Mouse (Mus musculus) forebrain, embryonic 12.5 days (tissue): ENCODE measurements around the gene Zscan2. TPM values are rescaled to one million over a fixed set of nuclear protein-coding genes. Genes with fewer than 3 reads are reported as not detected.

Source experiments
- ATAC-seq: fragments of 200-750 bp; cut with Nextera tagmentation; 2 replicates; pipeline ENCODE4 v1.8.0; 2017; ENCODE audit warnings: moderate TSS enrichment; ENCODE audit not compliant: low FRiP score
- H3K27ac ChIP-seq: fragments of 300-500 bp; sonication (generic); 2 replicates; pipeline ENCODE4 v1.5.1; 2016; ENCODE audit warnings: mild to moderate bottlenecking
- H3K27me3 ChIP-seq: fragments of 300-500 bp; sonication (generic); 2 replicates; pipeline ENCODE4 v1.6.1; 2016; ENCODE audit warnings: mild to moderate bottlenecking
- H3K36me3 ChIP-seq: fragments of 300-500 bp; sonication (generic); replicated peaks from 2 replicates; pipeline ENCODE4 v1.6.1; 2016; ENCODE audit warnings: mild to moderate bottlenecking
- H3K4me1 ChIP-seq: fragments of 300-500 bp; sonication (generic); 2 replicates; pipeline ENCODE4 v1.6.1; 2016
- H3K4me2 ChIP-seq: fragments of 300-500 bp; sonication (generic); 2 replicates; pipeline ENCODE4 v1.6.1; 2016; ENCODE audit warnings: mild to moderate bottlenecking, moderate library complexity
- H3K4me3 ChIP-seq: fragments of 300-500 bp; sonication (generic); replicated peaks from 2 replicates; pipeline ENCODE4 v1.5.1; 2016; ENCODE audit warnings: mild to moderate bottlenecking
- H3K9ac ChIP-seq: fragments of 300-500 bp; sonication (generic); 2 replicates; pipeline ENCODE4 v1.6.1; 2016; ENCODE audit warnings: mild to moderate bottlenecking
- H3K9me3 ChIP-seq: fragments of 300-500 bp; sonication (generic); 2 replicates; pipeline ENCODE4 v1.6.1; 2016
- WGBS: fragments of 180-500 bp; shearing (Covaris S2); methylation state at CpG from one replicate; pipeline ENCODE4 v1.1.7; 2016; 5-methylcytosine and 5-hydroxymethylcytosine counted together
- polyA plus RNA-seq: library from polyadenylated mRNA; unstranded; fragments of >200 nt; fragmentation: Nextera tagmentation; extraction: Ambion mirVana; gene quantifications from 2 replicates; pipeline ENCODE4 v1.2.1, GENCODE M21; 2016

Gene Zscan2
- polyA plus RNA-seq, 1 experiment from 2014 or later = 3.7 TPM

DNA sequence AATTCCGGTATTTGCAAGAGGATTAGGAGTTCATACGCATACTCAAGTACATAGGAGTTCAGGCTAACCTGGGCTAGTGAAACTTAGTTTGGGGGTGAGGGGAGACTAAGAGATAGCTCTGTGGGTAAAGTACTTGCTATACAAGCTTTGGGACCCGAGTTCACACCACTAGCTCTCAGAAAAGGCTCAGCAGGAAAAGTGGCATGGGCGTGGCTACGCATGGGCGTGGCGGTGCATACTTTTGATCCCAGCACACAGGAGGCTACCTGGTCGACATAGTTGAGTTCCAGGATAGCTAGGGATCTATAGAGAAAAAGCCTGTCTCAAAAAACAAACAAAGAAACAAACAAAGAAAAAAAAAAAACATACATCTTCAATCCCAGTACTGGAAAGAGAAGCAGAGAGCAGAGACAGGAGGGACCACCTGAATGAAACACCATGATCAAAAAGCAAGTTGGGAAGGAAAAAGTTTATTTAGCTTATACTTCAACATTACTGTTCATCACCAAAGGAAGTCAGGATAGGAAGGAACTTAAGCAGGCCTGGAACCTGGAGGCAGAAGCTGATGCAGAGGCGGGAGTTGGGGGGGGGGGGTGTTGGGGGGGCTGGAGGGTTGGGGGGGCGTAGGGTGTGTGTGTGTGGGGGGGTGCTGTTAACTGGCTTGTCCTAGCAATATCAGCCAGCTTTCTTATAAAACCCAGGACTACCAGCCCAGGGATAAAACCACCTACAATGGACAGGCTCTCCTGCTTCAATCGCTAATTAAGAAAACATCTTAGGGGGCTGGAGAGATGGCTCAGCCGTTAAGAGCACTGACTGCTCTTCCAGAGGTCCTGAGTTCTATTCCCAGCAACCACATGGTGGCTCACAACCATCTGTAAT lies 26.8 kb upstream of the Zscan2 start:
- Histone ChIP-seq H3K9ac (no peak overlapping the region), H3K27ac (no peak overlapping the region), H3K4me1 (0 out of 2 replicates have a peak, but pooled peaks cover 3% of the 10 kb centered on the region), H3K36me3 (no peaks in the 10 kb centered on the region), H3K4me3 (no peak overlapping the region), H3K9me3 (no peaks in the 10 kb centered on the region), H3K4me2 (no peak overlapping the region), H3K27me3 (no peaks in the 10 kb centered on the region; the same call in 1 of the 2 replicates)
- ATAC-seq = no peak
- WGBS = 42% methylated on average over 12 of the region's 12 CpGs

DNA sequence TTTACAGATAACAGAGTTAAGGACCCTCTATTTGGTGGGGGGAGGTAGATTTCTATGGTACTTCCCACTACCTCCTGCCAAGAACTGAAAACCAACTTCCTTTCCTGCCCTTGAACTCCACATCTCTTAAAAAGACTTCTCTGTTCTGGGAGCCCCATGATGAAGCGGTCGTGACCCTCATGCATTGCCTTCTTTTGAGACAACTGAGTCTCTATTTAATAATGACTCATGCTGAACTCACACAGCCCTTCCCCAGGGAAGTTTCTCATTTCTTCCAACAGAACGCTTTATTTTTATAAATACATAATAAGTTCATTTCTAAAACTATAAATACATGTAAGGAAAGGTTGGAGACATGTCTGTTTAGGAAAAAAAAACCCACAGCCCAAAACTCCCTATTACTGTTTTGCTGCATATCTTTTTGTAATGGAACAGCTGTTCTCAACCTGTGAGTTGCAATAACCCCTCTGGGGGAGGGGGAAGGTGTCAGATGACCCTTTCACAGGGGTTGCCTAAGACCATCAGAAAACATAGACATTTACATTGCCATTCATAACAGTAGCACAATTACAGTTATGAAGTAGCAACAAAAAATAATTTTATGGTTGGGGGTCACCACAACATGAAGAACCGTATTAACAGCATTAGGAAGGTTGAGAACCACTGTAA lies 24.6 kb upstream of the Zscan2 start:
- ATAC-seq = no peak
- Histone ChIP-seq H3K36me3 (no peaks in the 10 kb centered on the region), H3K4me1 (0 out of 2 replicates have a peak, but pooled peaks cover 3% of the 10 kb centered on the region), H3K9ac (no peak overlapping the region), H3K4me2 (no peak overlapping the region), H3K9me3 (no peaks in the 10 kb centered on the region), H3K27me3 (no peaks in the 10 kb centered on the region; the same call in 1 of the 2 replicates), H3K27ac (no peak overlapping the region), H3K4me3 (no peak overlapping the region)
- WGBS = 84% methylated on average over 4 of the region's 4 CpGs

DNA sequence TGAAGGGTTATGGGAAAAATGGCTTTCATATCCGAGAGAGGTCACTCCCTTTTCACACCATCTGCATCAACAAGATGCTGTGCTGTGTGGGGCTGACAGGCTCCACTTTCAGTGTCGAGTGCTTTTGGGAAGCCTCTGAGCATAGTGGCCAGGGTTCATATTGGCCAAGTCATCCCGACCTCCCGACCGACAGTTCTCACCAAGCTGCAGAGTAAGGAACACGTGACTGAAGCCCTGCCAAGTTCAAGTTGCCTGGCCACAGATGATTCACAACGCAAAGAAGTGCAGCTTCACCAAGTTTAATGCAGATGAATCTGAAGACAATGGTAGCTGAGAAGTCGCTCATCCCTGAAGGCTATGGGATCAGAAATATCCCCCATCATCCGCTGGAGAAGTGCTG lies 23.0 kb upstream of the Zscan2 start:
- Histone ChIP-seq H3K27me3 (no peaks in the 10 kb centered on the region; the same call in 1 of the 2 replicates), H3K36me3 (no peaks in the 10 kb centered on the region), H3K27ac (no peak overlapping the region), H3K9ac (no peak overlapping the region), H3K4me1 (0 out of 2 replicates have a peak, but pooled peaks cover 3% of the 10 kb centered on the region), H3K4me3 (no peak overlapping the region), H3K4me2 (no peak overlapping the region), H3K9me3 (no peaks in the 10 kb centered on the region)
- no peak for ATAC-seq
- 61% methylated on average over 9 of the region's 9 CpGs for WGBS

DNA sequence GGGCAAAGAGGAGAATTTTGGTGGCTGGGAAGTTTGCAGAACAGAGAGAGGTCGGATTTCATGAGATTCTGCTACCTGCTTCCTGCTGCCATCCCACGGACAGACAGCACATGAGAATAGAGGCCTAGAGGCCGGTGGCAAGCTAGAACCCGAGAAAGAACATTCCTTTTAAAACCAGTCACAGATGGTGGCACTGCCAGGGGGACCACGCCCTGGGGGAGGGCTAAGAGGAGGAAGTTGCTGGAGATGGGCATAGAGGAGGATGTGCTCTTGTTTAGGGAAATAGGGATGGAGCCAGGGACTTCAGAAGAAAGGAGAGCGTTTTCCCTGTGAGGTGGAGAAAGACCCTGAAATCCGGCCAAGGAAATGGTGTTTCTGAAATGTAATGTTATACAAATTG lies 22.5 kb upstream of the Zscan2 start:
- ATAC-seq = no peak
- H3K9ac ChIP-seq = no peak overlapping the region
- 45% methylated on average over 7 of the region's 7 CpGs for whole genome bisulfite sequencing

DNA sequence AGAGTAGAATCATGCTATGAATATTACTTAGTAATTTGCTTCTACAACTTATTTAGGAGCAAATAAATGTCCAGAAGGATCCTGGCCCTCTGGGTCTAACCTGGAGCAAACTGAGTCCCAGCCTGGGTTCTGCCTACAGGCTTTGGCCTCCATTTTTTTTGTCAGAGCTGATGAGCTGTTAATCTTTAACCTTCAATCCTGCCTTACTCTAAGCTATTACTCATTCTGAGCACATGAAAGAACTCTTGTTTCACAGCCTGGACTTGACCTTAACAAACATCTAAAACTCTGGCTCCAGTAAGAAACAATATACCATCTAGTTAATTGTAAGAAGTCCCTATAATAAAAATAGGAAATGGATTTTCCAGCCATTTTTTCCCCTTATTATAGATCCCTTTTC lies 21.0 kb upstream of the Zscan2 start:
- no peak overlapping the region for H3K27ac ChIP-seq
- H3K9ac ChIP-seq = no peak overlapping the region
- ATAC-seq = no peak
- H3K9me3 ChIP-seq = no peaks in the 10 kb centered on the region
- H3K4me2 ChIP-seq = no peak overlapping the region
- no peak overlapping the region for H3K4me3 ChIP-seq
- H3K36me3 ChIP-seq = no peaks in the 10 kb centered on the region
- no peaks in the 10 kb centered on the region; the same call in 1 of the 2 replicates for H3K27me3 ChIP-seq
- no peaks in the 10 kb centered on the region for H3K4me1 ChIP-seq

More for the DNA sequence above, 22.5 kb upstream of the Zscan2 start:
- H3K4me1 ChIP-seq = no peaks in the 10 kb centered on the region
- no peaks in the 10 kb centered on the region; the same call in 1 of the 2 replicates for H3K27me3 ChIP-seq
- no peaks in the 10 kb centered on the region for H3K9me3 ChIP-seq
- H3K4me2 ChIP-seq = no peak overlapping the region
- H3K27ac ChIP-seq = no peak overlapping the region
- H3K4me3 ChIP-seq = no peak overlapping the region
- H3K36me3 ChIP-seq = no peaks in the 10 kb centered on the region

DNA sequence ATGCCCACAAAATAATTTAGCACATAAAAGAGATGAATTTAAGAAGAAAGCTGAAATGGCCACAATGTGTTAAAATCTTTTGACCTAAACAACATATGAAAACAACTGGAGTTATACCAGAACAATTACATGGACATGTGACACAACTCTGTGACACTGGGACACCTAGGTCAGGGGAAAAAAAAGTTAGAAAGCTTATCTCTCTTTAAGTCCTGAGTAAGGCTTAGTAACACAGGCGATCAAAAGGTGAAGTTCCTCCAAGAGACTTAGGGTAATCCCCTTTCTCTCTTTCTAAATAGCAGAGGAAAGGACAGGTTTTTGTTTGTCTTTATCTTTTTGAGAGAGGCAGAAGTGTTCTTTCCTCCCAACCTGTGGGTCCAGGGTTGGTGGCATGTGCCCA lies 20.5 kb upstream of the Zscan2 start:
- H3K4me2 ChIP-seq = no peak overlapping the region
- H3K9me3 ChIP-seq = no peaks in the 10 kb centered on the region
- H3K27me3 ChIP-seq = no peaks in the 10 kb centered on the region; the same call in 1 of the 2 replicates
- no peak overlapping the region for H3K27ac ChIP-seq
- no peak for ATAC-seq
- no peak overlapping the region for H3K4me3 ChIP-seq
- H3K4me1 ChIP-seq = no peaks in the 10 kb centered on the region
- no peak overlapping the region for H3K9ac ChIP-seq
- H3K36me3 ChIP-seq = no peaks in the 10 kb centered on the region
- WGBS = 19% methylated on average over 1 of the region's 1 CpGs

DNA sequence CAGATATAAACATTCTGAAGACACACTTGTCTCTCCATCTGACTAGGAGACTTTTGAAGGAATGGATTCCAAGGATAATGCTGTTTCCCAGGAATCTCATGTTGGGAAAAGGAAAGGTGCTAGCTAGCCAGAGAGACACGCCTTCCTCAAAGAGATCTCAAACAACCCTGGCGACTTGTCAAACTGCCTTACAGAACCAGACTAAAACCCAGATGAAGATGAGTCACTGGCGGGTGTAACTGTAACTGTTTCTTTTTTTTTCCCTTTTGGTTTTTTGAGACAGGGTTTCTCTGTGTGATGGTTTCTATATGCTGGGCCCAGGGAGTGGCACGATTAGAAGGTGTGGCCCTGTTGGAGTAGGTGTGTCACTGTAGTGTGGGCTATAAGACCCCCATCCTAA lies 19.8 kb upstream of the Zscan2 start:
- no peak for ATAC-seq
- H3K4me1 ChIP-seq = no peaks in the 10 kb centered on the region
- no peak overlapping the region for H3K4me2 ChIP-seq
- H3K27ac ChIP-seq = no peak overlapping the region
- 80% methylated on average over 4 of the region's 4 CpGs for WGBS
- H3K4me3 ChIP-seq = no peak overlapping the region
- no peak overlapping the region for H3K9ac ChIP-seq
- no peaks in the 10 kb centered on the region; the same call in 1 of the 2 replicates for H3K27me3 ChIP-seq
- no peaks in the 10 kb centered on the region for H3K36me3 ChIP-seq
- no peaks in the 10 kb centered on the region for H3K9me3 ChIP-seq

DNA sequence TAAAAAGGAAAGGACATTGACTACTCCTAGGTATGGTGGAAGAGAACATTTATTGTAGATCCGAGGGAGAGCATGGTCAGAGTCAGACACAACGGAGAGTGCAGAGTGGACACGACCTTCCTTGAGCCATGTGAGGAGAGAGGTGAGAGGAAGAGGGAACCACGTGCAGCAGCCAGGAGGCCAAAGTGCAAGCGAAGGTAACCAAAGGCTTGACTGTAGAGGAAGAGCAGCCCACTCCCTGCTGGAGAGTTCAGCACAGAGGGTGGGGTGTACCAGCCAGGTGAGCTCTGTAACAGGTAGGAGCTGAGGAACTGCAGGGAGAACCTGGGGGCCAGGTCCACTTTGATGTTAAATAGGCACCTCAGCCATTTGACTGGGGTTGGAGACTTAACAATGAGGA lies 18.6 kb upstream of the Zscan2 start:
- no peak overlapping the region for H3K4me3 ChIP-seq
- H3K4me1 ChIP-seq = no peaks in the 10 kb centered on the region
- no peaks in the 10 kb centered on the region for H3K9me3 ChIP-seq
- no peak overlapping the region for H3K4me2 ChIP-seq
- H3K36me3 ChIP-seq = no peaks in the 10 kb centered on the region
- H3K27me3 ChIP-seq = no peaks in the 10 kb centered on the region; the same call in 1 of the 2 replicates
- WGBS = 67% methylated on average over 5 of the region's 5 CpGs
- ATAC-seq = no peak
- no peak overlapping the region for H3K27ac ChIP-seq
- no peak overlapping the region for H3K9ac ChIP-seq

DNA sequence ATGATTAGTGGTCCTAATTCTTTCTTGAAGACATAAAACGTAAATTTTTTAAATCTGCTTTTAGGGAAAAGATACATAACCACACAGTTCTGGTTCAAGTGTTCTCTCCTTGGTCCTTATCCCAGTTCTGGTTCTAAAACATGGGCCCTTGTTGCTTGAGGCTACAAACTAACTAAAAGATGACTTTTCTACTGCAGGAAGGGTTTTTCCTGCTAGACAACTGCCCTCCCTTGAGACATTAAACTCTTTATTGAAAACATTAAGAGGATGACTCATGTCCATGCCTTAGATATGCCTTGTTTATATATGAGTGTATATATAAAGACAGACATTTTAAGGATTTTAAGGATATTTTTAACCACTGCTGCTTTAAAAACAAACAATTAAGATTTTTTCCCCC lies 17.5 kb upstream of the Zscan2 start:
- no peaks in the 10 kb centered on the region for H3K4me1 ChIP-seq
- WGBS = 90% methylated on average over 1 of the region's 1 CpGs
- no peaks in the 10 kb centered on the region for H3K27me3 ChIP-seq

DNA sequence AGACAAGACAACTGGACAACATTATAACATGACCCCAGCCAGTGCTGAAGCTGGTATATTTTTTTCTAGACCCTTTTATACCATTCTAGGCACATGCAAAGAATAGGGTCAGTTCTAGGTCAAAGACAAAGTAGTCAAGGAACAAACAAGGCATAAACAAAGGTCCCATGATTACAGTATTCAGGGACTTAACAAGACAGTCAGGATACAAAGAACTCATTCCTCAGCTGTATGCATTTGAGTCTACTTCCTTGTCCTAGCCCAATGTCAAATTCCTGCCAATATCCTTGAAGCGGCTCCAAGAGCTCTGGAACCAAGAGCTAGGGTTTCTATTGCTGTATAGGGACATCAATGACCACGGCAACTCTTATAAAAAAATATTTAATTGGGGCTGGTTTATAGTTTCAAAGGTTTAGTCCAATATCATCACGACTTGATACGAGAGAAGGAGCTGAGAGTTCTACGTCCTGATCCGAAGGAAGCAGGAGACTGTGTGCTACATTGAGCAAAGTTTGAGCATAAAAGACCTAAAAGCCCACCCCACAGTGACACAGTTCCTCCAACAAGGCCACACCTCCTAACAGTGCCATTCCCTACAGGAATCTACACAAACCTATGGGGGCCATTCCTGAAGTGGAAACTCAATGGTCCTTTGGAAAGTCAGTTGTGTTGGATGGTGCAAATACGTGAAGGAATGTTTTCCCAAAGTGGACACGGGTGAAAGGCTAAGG lies 16.6 kb upstream of the Zscan2 start:
- Histone ChIP-seq H3K9me3 (no peaks in the 10 kb centered on the region), H3K4me3 (no peak overlapping the region), H3K36me3 (no peaks in the 10 kb centered on the region), H3K4me2 (no peak overlapping the region), H3K27ac (no peak overlapping the region), H3K27me3 (no peaks in the 10 kb centered on the region), H3K4me1 (no peaks in the 10 kb centered on the region), H3K9ac (no peak overlapping the region)
- 92% methylated on average over 8 of the region's 8 CpGs for WGBS
- no peak for ATAC-seq

More for the DNA sequence above, 17.5 kb upstream of the Zscan2 start:
- Histone ChIP-seq H3K27ac (no peak overlapping the region), H3K9me3 (no peaks in the 10 kb centered on the region), H3K36me3 (no peaks in the 10 kb centered on the region), H3K4me3 (no peak overlapping the region), H3K9ac (no peak overlapping the region), H3K4me2 (no peak overlapping the region)
- no peak for ATAC-seq

DNA sequence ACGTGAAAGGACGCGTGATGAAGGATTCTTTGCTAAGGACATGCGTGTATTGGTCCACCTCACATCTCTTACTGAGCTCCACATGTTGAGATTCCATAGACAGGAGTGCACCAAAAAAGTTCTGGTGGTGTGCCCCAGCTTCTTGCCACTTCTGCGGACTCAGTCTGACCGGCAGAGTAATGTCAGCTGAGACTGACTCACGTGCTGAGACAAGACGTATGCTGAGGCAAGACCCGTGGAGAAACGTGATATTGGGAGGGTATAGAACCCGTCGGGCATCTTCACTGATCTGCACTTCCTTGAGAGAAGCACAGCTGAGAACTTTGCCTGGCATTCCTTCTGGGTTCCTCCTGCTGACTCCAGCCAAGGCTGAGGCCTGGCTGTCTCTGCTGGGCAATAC lies 16.0 kb upstream of the Zscan2 start:
- no peaks in the 10 kb centered on the region for H3K36me3 ChIP-seq
- H3K27ac ChIP-seq = no peak overlapping the region
- H3K9ac ChIP-seq = no peak overlapping the region
- H3K4me2 ChIP-seq = no peak overlapping the region
- no peaks in the 10 kb centered on the region for H3K27me3 ChIP-seq
- H3K4me3 ChIP-seq = no peak overlapping the region
- no peaks in the 10 kb centered on the region for H3K9me3 ChIP-seq
- no peak for ATAC-seq
- 96% methylated on average over 12 of the region's 12 CpGs for WGBS
- no peaks in the 10 kb centered on the region for H3K4me1 ChIP-seq

DNA sequence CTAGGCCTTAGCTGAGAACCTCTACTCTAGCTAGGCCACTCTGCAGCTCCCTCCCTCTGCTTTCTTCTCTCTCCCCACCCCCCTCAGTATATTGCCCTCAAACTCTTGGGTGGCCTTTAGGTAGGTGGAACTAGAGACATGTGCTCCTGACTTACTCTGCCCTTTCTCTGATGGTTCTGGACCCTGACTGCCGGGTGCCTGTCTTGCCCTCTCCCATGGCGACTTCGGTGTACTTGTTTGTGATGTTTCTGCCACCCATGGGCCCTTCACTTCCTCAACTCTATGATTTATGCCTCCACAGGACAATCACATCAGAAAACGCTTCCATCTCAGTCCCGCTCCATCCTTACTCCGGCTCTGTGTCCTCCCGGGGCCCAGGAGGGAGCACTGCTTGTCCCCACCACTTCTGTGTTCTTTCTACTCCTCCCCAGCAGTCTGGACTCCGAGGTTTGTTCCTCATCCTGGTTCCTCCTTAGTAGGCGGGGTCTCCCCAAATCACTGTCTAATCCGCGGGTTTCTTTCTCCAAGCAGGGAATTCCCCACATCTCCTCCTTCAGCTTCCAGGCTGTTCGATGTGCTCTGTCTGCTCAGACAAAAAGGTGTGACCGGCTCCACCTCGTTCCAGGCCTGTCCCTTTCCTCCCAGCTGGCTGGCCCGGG lies 15.0 kb upstream of the Zscan2 start:
- Histone ChIP-seq H3K4me1 (no peaks in the 10 kb centered on the region), H3K27ac (no peak overlapping the region), H3K4me3 (no peak overlapping the region), H3K9me3 (no peaks in the 10 kb centered on the region), H3K9ac (no peak overlapping the region), H3K27me3 (no peaks in the 10 kb centered on the region), H3K36me3 (no peaks in the 10 kb centered on the region), H3K4me2 (no peak overlapping the region)
- ATAC-seq = no peak
- WGBS = 81% methylated on average over 15 of the region's 15 CpGs
